ENCODE assay signal across 24 mouse cellular contexts in genomic region chr7:88527100-88527671, GRCm38 (mm10).
DNase-seq lines count a peak whose midpoint lies in the region; ATAC-seq and TF ChIP-seq lines count a peak whose summit lies in the region.
"Had no signal": no experiment of that assay in that cellular context is flagged by ENCODE, and none has a peak within 500 bp of the region (broad histone marks: within the 10 kb centered on the region; RNA-seq: fewer than 3 reads in every experiment).

No protein-coding gene starts in this region.

- no peaks in the 10 kb centered on the region for H3K9me3 ChIP-seq in liver, embryonic 11.5 days (ENCODE audit: control insufficient read depth, low read length)
- H3K9me3 ChIP-seq in lung, embryonic 14.5 days (ENCODE audit: low read depth, low read length), result no peaks in the 10 kb centered on the region
- H3K9me3 ChIP-seq: hindbrain, embryonic 12.5 days; limb, embryonic 15.5 days; midbrain, embryonic 12.5 days had no signal

- H3K4me1 ChIP-seq in liver, embryonic 11.5 days (replicated peaks; ENCODE audit: control insufficient read depth, insufficient read depth, low read length), result no peaks in the 10 kb centered on the region
- H3K4me1 ChIP-seq in lung, embryonic 14.5 days (ENCODE audit: insufficient read depth), result no peaks in the 10 kb centered on the region
- H3K4me1 ChIP-seq in heart, adult 2 months (ENCODE audit: control insufficient read depth, insufficient read depth, low read length), result no peaks in the 10 kb centered on the region
- H3K4me1 ChIP-seq: hindbrain, embryonic 12.5 days; limb, embryonic 15.5 days; midbrain, embryonic 12.5 days had no signal

- H3K27ac ChIP-seq in liver, embryonic 11.5 days (ENCODE audit: low read depth, low read length), result no peak overlapping the region
- H3K27ac ChIP-seq in lung, embryonic 14.5 days (ENCODE audit: low read depth), result no peak overlapping the region
- H3K27ac ChIP-seq in heart, adult 2 months, result no peak overlapping the region
- H3K27ac ChIP-seq: hindbrain, embryonic 12.5 days; left cerebral cortex, adult 2 months; limb, embryonic 15.5 days; macrophage; midbrain, embryonic 12.5 days had no signal

- DNase-seq in R1 (ENCODE audit: low read depth, low spot score), result peak; percentile 11
- DNase-seq in liver, embryonic 11.5 days (ENCODE audit: low spot score), result no peak
- peak; percentile 23 for DNase-seq in lung, embryonic 14.5 days
- peak; percentile 5 to 43 for DNase-seq in lung, postnatal 4 days
- no peak for DNase-seq in heart, adult 2 months
- no peak for DNase-seq in heart, adult 11 months
- no peak for DNase-seq in neural tube, embryonic 10.5 days (ENCODE audit: extremely low spot score, low spot score)
- no peak for DNase-seq in thymus, postnatal 36 days
- DNase-seq: adrenal gland, adult 2 months; cerebellum, adult 18-20 months; cerebellum, postnatal 36 days; gastrocnemius, postnatal 14 days; heart, adult 18-20 months; kidney, postnatal 4 days; left cerebral cortex, postnatal 4 days; right cerebral cortex, postnatal 25 days; thymus, postnatal 14 days had no signal

- H3K4me2 ChIP-seq in liver, embryonic 11.5 days, result no peak overlapping the region
- no peak overlapping the region for H3K4me2 ChIP-seq in lung, embryonic 14.5 days
- H3K4me2 ChIP-seq: hindbrain, embryonic 12.5 days; limb, embryonic 15.5 days; midbrain, embryonic 12.5 days had no signal

- no peak for TF ChIP-seq EP300 in heart, adult 2 months (IDR thresholded peaks at IDR 0.05; ENCODE audit: insufficient read depth, low read depth, low read length)

- TF ChIP-seq POLR2A in heart, adult 2 months (IDR thresholded peaks at IDR 0.05; ENCODE audit: insufficient read depth, low read depth, low read length), result no peak

- 8% methylated on average over 1 of the region's 1 CpGs for WGBS in liver, embryonic 11.5 days
- WGBS in lung, embryonic 14.5 days, result 6% methylated on average over 1 of the region's 1 CpGs
- WGBS in heart, adult 2 months, result 0% methylated on average over 1 of the region's 1 CpGs

- H3K9ac ChIP-seq in liver, embryonic 11.5 days (ENCODE audit: low read depth, low read length), result no peak overlapping the region
- H3K9ac ChIP-seq in lung, embryonic 14.5 days, result no peak overlapping the region
- no peak overlapping the region for H3K9ac ChIP-seq in heart, adult 2 months (ENCODE audit: low read depth, low read length)
- H3K9ac ChIP-seq: hindbrain, embryonic 12.5 days; limb, embryonic 15.5 days; midbrain, embryonic 12.5 days had no signal

- TF ChIP-seq CTCF in lung, embryonic 14.5 days (IDR thresholded peaks at IDR 0.05; ENCODE audit: low read depth), result no peak
- TF ChIP-seq CTCF in heart, adult 2 months (IDR thresholded peaks at IDR 0.05), result no peak

- no peaks in the 10 kb centered on the region for H3K27me3 ChIP-seq in liver, embryonic 11.5 days (replicated peaks; ENCODE audit: control insufficient read depth, insufficient read depth, low read length)
- no peaks in the 10 kb centered on the region for H3K27me3 ChIP-seq in lung, embryonic 14.5 days (ENCODE audit: insufficient read depth, low read length)
- no peaks in the 10 kb centered on the region for H3K27me3 ChIP-seq in heart, adult 2 months (ENCODE audit: control insufficient read depth, insufficient read depth, low read length)
- H3K27me3 ChIP-seq: hindbrain, embryonic 12.5 days; limb, embryonic 15.5 days; midbrain, embryonic 12.5 days had no signal

- H3K4me3 ChIP-seq in liver, embryonic 11.5 days (ENCODE audit: low read depth, low read length), result no peak overlapping the region
- H3K4me3 ChIP-seq in lung, embryonic 14.5 days (ENCODE audit: low read depth, low read length), result no peak overlapping the region
- H3K4me3 ChIP-seq in heart, adult 2 months, result no peak overlapping the region
- H3K4me3 ChIP-seq: hindbrain, embryonic 12.5 days; left cerebral cortex, adult 2 months; limb, embryonic 15.5 days; midbrain, embryonic 12.5 days had no signal

- H3K79me2 ChIP-seq in heart, adult 2 months (replicated peaks; ENCODE audit: control insufficient read depth, insufficient read depth, low read length), result no peaks in the 10 kb centered on the region

- intact Hi-C loops in heart, adult 2 months (cut with DNase I), result no loop called here

- no peaks in the 10 kb centered on the region for H3K36me3 ChIP-seq in liver, embryonic 11.5 days (ENCODE audit: control insufficient read depth, insufficient read depth, low read length)
- no peaks in the 10 kb centered on the region for H3K36me3 ChIP-seq in lung, embryonic 14.5 days (ENCODE audit: insufficient read depth)
- H3K36me3 ChIP-seq in heart, adult 2 months (ENCODE audit: control insufficient read depth, insufficient read depth, low read length), result no peaks in the 10 kb centered on the region
- H3K36me3 ChIP-seq: hindbrain, embryonic 12.5 days; limb, embryonic 15.5 days; midbrain, embryonic 12.5 days had no signal

- peak; percentile 51 for ATAC-seq in liver, embryonic 11.5 days (replicated peaks; ENCODE audit: low FRiP score)
- no peak for ATAC-seq in lung, embryonic 14.5 days (ENCODE audit: insufficient read depth)
- ATAC-seq: forebrain, embryonic 14.5 days; intestine, postnatal 0 days had no signal

Comparison
In these comparisons a context has a peak if more than half of its experiments do, and no peak if none do; other contexts are left out.
1. DNase-seq: peak in R1 (single experiment), lung, embryonic 14.5 days (single experiment) and lung, postnatal 4 days (2 of 2); none in liver, embryonic 11.5 days (single experiment), heart, adult 2 months (0 of 2), heart, adult 11 months (single experiment), neural tube, embryonic 10.5 days (single experiment) and thymus, postnatal 36 days (0 of 2).